11 mouse cellular contexts compared by ENCODE assay signal in the genomic region with DNA sequence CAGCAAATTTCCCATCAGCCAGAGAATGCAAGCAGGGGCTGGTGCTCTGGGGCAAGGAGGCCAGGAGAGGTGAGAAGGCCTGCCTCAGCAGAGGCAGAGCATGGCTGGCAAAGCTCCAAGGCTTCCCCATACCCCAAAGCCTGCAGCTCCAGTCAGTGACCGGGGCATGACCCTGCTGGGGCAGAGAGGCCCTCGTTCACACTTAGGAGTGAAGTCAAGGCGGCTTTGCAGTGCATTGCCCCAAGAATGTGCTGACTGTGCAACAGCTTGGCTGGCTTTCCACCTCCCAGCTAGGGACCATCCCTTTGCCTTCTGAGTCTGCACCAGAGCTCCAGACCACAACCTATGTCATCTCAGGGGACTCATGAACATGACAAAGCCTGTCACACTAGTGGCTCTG.
DNase-seq lines count a peak whose midpoint lies in the region; ATAC-seq and TF ChIP-seq lines count a peak whose summit lies in the region.
"Had no signal": no experiment of that assay in that cellular context is flagged by ENCODE, and none has a peak within 500 bp of the region (broad histone marks: within the 10 kb centered on the region; RNA-seq: fewer than 3 reads in every experiment).

No protein-coding gene starts in this region.

- no peaks in the 10 kb centered on the region for H3K9me3 ChIP-seq in heart, postnatal 0 days (replicated peaks; ENCODE audit: control insufficient read depth, low read length)
- H3K9me3 ChIP-seq in kidney, embryonic 15.5 days (replicated peaks) = no peaks in the 10 kb centered on the region

- ATAC-seq in heart, postnatal 0 days (ENCODE audit: insufficient read depth, low read depth) = peak; percentile 22; the same call in 1 of the 2 replicates
- ATAC-seq in kidney, embryonic 15.5 days (replicated peaks; ENCODE audit: low FRiP score) = peak; percentile 76

- 20% methylated on average over 3 of the region's 3 CpGs for WGBS in heart, postnatal 0 days
- 15% methylated on average over 3 of the region's 3 CpGs for WGBS in kidney, embryonic 15.5 days

- no peak overlapping the region for H3K4me2 ChIP-seq in heart, postnatal 0 days (ENCODE audit: low read depth, low read length)
- no peak overlapping the region for H3K4me2 ChIP-seq in kidney, embryonic 15.5 days

- H3K4me1 ChIP-seq in heart, postnatal 0 days (ENCODE audit: control insufficient read depth, insufficient read depth) = peaks cover 45% of the 10 kb centered on the region
- H3K4me1 ChIP-seq in kidney, embryonic 15.5 days = peaks cover 24% of the 10 kb centered on the region

- H3K4me3 ChIP-seq in heart, postnatal 0 days (ENCODE audit: low read depth, low read length) = no peak overlapping the region
- H3K4me3 ChIP-seq in kidney, embryonic 15.5 days (replicated peaks) = no peak overlapping the region

- DNase-seq in heart, postnatal 0 days (ENCODE audit: low spot score) = no peak
- DNase-seq in heart, adult 8-10 months (ENCODE audit: low spot score) = no peak
- DNase-seq in ovary, postnatal 36 days (ENCODE audit: low spot score) = peak; percentile 31
- no peak for DNase-seq in ovary, postnatal 14 days (ENCODE audit: low spot score)
- DNase-seq in layer of hippocampus, adult 9-11 months = no peak
- no peak for DNase-seq in left cerebral cortex, adult 8-10 months (ENCODE audit: low spot score in 2 of 2)
- DNase-seq: adrenal gland, postnatal 10 days; cerebellum, postnatal 14 days; heart, postnatal 10 days; thymus, postnatal 36 days had no signal

- peak overlapping the region; percentile 47; the same call in 1 of the 2 replicates for H3K27ac ChIP-seq in heart, postnatal 0 days (ENCODE audit: low read depth)
- no peak overlapping the region for H3K27ac ChIP-seq in kidney, embryonic 15.5 days

- H3K36me3 ChIP-seq in heart, postnatal 0 days (replicated peaks; ENCODE audit: control insufficient read depth, insufficient read depth, low read length) = no peaks in the 10 kb centered on the region
- H3K36me3 ChIP-seq in kidney, embryonic 15.5 days = no peaks in the 10 kb centered on the region

- H3K9ac ChIP-seq in heart, postnatal 0 days (replicated peaks; ENCODE audit: low read depth, low read length) = no peak overlapping the region
- no peak overlapping the region for H3K9ac ChIP-seq in kidney, embryonic 15.5 days

- no peak for TF ChIP-seq EP300 in heart, postnatal 0 days (IDR thresholded peaks at IDR 0.05; ENCODE audit: low read depth)

- no peaks in the 10 kb centered on the region for H3K27me3 ChIP-seq in heart, postnatal 0 days (ENCODE audit: control insufficient read depth, insufficient read depth, low read length)
- H3K27me3 ChIP-seq in kidney, embryonic 15.5 days = no peaks in the 10 kb centered on the region

- no peak for TF ChIP-seq CTCF in heart, postnatal 0 days (IDR thresholded peaks at IDR 0.05; ENCODE audit: low read depth)
